Mouse (Mus musculus): ENCODE results near the gene Hbb-bs. TPM values are rescaled to one million over a fixed set of nuclear protein-coding genes. Genes with fewer than 3 reads are reported as not detected.
"Not testable (repeated sequence)": the region's sequence is repeated elsewhere in the genome, so short reads cannot be mapped to it uniquely, and the experiment has no call there.

Hbb-bs gene
- total RNA-seq, 2 experiments from 2014 or later, result 1,998 to 3,266 TPM

DNA sequence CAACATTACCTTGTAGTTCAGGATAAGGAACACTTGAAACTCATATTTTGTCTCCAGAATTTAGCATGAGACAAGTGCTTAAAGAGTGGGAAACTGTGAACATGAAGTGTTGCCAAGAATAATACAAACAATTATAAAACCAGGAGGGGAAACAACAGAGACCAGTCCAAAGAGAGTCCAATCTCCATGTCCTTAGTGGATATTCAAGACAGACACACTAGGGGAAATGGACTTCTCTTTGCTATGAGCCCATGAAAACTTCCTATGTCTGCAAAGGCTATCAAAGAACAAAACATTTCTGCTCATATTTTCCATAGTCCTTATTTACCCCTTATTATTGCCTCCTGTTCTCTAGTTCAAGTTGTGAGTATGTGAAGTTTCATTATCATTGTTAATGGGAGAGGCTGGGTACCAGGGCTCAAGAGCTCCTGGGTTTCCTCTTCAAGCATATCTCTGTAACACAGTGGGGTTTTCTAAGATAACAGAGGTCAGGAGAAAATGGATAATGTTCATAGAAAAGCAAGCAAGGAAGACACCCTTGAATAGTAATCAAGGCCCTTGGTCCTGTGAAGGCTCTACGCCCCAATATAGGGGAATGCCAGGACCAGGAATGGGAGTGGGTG, 16.6 kb downstream of the Hbb-bs start:
- no peak for DNase-seq

DNA sequence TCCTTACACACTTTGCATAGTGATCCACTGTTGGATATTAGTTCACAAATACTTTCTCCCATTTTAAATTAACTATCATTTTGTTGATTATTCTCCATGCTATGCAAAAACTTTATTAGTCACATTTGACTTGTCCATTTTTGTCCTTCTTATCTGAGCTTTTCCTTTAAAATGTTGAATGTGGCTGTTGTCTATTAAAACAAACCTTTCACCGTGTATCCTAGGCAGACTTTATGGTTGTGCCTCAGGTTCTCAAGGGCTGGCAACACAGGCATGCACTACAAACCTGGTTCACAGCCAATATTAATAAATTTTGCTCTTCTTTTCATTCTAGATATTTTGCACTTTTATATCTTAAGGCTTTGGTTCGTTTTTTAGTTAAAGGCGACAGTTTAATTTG, 17.1 kb downstream of the Hbb-bs start:
- DNase-seq, result no peak

- no peak for DNase-seq
These were observed 17.6 kb downstream of the Hbb-bs start for GRCm38 (mm10) chr7:103810296-103810695.

DNA sequence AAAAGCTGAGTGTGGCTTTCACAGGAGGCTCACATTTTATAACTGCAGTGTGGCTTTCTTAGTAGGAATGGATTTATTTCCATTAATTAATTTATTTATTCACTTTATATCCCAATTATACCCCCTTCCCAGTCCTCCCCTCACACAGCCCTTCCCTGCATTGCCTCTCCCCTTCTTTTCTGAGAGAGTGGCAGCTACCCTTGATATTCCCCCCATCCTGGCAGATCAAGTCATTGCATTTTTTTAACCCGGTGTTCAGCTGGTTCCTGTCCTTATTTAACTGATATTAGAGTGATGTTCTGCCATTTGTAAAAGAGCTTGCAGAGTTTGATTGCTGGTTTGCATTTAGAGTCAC, 18.1 kb downstream of the Hbb-bs start:
- no peak for DNase-seq

GRCm38 (mm10) chr7:103808971-103809800, 18.7 kb downstream of the Hbb-bs start:
- DNase-seq, result no peak

GRCm38 (mm10) chr7:103808120-103808519, 19.8 kb downstream of the Hbb-bs start:
- not testable (repeated sequence) for DNase-seq

- DNase-seq, result peak; percentile 3 to 22
These were observed 21.0 kb downstream of the Hbb-bs start for GRCm38 (mm10) chr7:103806856-103807255.

DNA sequence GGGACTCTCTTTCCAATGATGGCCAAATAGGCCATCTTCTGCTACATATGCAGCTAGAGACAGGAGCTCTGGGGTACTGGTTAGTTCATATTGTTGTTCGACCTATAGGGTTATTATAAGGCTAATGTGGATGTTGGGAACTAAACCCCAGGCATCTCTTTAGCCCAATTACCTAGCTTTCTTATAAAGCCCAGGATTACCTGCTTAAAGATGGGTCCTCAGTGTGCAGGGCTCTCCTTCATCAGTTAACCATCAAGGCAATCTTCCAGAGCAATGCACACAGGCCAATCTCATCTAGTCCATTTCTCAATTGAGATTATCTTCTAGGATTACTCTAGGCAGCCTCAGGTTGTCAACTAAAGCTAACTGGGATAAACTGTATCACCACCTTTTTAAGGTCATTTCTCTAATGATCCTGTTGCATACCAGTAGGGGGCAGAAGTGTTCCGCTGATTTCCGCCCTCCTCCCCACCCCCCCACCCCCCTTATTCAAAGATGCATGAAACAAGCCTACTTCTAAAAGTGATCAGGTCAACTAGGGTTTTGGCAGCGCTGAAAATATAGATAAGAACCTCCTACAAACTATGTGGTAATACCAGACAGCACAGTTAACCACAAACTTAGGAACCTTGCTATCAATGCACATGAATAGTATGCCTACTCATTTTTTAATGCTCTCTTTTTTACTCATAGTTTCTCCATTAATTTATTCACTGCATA, 35.1 kb downstream of the Hbb-bs start:
- peak in 1 of 2 experiments; percentile 1 for DNase-seq

- DNase-seq, result no peak
These were observed 36.2 kb downstream of the Hbb-bs start, which contains the start of gene Olfr67 for GRCm38 (mm10) chr7:103791721-103792120. Gene Olfr67 (minus strand): TSS chr7:103791821.

DNA sequence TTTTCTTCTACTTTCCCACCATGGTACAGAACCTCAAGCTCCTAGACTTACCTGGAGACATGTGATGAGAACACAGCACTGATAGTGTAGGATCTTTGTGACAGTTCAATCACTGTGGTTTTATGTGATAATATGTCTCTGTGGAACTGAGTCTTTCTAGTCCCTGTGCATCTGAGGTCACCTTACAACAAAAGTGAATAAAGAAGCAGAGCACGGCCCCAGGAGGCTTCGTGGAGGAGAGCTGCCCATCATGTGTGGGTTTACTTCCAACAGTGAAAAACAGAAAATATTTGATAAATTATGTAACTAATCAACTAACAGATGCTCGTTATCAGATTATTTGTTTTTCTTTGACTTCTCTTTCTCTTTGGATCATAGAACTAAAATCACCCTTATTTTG, 48.3 kb downstream of the Hbb-bs start, which contains the start of gene Olfr68:
TSS of gene Olfr68 (minus strand) at position 101 of the 400 bp plus-strand sequence.
- DNase-seq, result no peak

GRCm38 (mm10) chr7:103777652-103778051, 50.2 kb downstream of the Hbb-bs start:
- DNase-seq, result not testable (repeated sequence)

Other genes starting within 250 kb of the Hbb-bs start
- gene Olfr618, start 238.0 kb downstream of the Hbb-bs start, total RNA-seq (2021), result not detected
- gene Olfr619, start 227.5 kb downstream of the Hbb-bs start, total RNA-seq (2021), result not detected
- gene Olfr620, start 215.6 kb downstream of the Hbb-bs start, total RNA-seq (2021), result not detected
- gene Olfr622, start 185.4 kb downstream of the Hbb-bs start, total RNA-seq (2021), result not detected
- not detected for gene Olfr623, start 164.4 kb downstream of the Hbb-bs start, total RNA-seq (2021)
- gene Olfr624, start 156.9 kb downstream of the Hbb-bs start, total RNA-seq (2021), result not detected
- gene Olfr625-ps1, start 145.4 kb downstream of the Hbb-bs start, total RNA-seq (2021), result not detected
- not detected for gene Olfr243, start 113.4 kb downstream of the Hbb-bs start, total RNA-seq (2021)
- gene Olfr628, start 97.7 kb downstream of the Hbb-bs start, total RNA-seq (2021), result not detected
- gene Olfr629, start 83.2 kb downstream of the Hbb-bs start, total RNA-seq (2021), result not detected
- not detected for gene Olfr630, start 70.8 kb downstream of the Hbb-bs start, total RNA-seq (2021)
- gene Olfr69, start 56.5 kb downstream of the Hbb-bs start, total RNA-seq (2021), result not detected
- gene Olfr68, start 48.4 kb downstream of the Hbb-bs start, total RNA-seq (2021), result not detected
- gene Olfr67, start 36.3 kb downstream of the Hbb-bs start, total RNA-seq (2021), result not detected
- gene Hbb-bt, start 14.1 kb downstream of the Hbb-bs start, total RNA-seq (2021), result 100 to 1,000 TPM; 243 to 471 TPM
- not detected for gene Hbb-bh2, start 12.4 kb upstream of the Hbb-bs start, total RNA-seq (2021)
- gene Hbb-bh1, start 15.1 kb upstream of the Hbb-bs start, total RNA-seq (2021), result not detected
- gene Hbb-y, start 25.1 kb upstream of the Hbb-bs start, total RNA-seq (2021), result not detected
- not detected for gene Olfr66, start 58.2 kb upstream of the Hbb-bs start, total RNA-seq (2021)
- gene Olfr64, start 66.4 kb upstream of the Hbb-bs start, total RNA-seq (2021), result not detected
- gene Olfr65, start 75.4 kb upstream of the Hbb-bs start, total RNA-seq (2021), result not detected
- gene Olfr631, start 100.7 kb upstream of the Hbb-bs start, total RNA-seq (2021), result not detected
- not detected for gene Olfr632, start 106.3 kb upstream of the Hbb-bs start, total RNA-seq (2021)
- gene Olfr633, start 116.3 kb upstream of the Hbb-bs start, total RNA-seq (2021), result not detected
- gene Olfr635, start 143.1 kb upstream of the Hbb-bs start, total RNA-seq (2021), result not detected
- not detected for gene Olfr638, start 170.7 kb upstream of the Hbb-bs start, total RNA-seq (2021)
- gene Olfr639, start 189.2 kb upstream of the Hbb-bs start, total RNA-seq (2021), result not detected
- gene Olfr640, start 197.5 kb upstream of the Hbb-bs start, total RNA-seq (2021), result not detected
- not detected for gene Olfr641, start 207.3 kb upstream of the Hbb-bs start, total RNA-seq (2021)
- gene Olfr642, start 224.6 kb upstream of the Hbb-bs start, total RNA-seq (2021), result not detected
- gene 4930516K23Rik, start 233.3 kb upstream of the Hbb-bs start, total RNA-seq (2021), result not detected
- gene Olfr644, start 243.8 kb upstream of the Hbb-bs start, total RNA-seq (2021), result not detected